Mouse (Mus musculus): ENCODE measurements around the gene Il1r2. TPM values are rescaled to one million over a fixed set of nuclear protein-coding genes. Genes with fewer than 3 reads are reported as not detected.
A peak's percentile ranks its signal among the peaks of the same experiment; 100 is the strongest.

The Il1r2 gene
- polyA plus RNA-seq, 1 experiment from 2014 or later = 0.52 TPM

DNA sequence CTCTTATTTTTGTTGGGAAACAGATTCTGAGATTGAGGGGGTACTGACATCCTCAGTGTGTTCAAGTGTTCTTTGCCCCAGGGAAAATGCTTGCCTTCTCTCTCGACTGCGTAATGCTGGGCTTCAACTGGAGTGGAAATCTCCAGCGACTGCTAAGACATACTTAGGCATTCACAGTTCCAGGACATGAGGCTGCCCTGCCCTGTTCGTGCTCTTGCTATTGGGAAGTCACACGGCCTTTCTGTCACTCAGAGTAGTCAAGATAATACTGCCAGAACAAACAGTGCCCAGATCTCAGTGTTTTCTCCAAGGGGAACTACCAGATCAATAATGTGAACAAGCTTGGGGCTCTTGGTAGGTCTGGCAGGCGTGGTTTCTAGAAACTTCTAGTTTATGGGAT lies 35.9 kb downstream of the Il1r2 start:
- H3K27ac ChIP-seq = no peak overlapping the region
- no peak for ATAC-seq (ENCODE audit: low FRiP score)
- H3K9me3 ChIP-seq (replicated peaks) = no peaks in the 10 kb centered on the region
- H3K4me3 ChIP-seq = no peak overlapping the region
- H3K4me2 ChIP-seq (replicated peaks) = no peak overlapping the region
- WGBS = 67% methylated on average over 6 of the region's 6 CpGs
- no peaks in the 10 kb centered on the region for H3K4me1 ChIP-seq
- no peaks in the 10 kb centered on the region for H3K27me3 ChIP-seq
- H3K9ac ChIP-seq = no peak overlapping the region
- H3K36me3 ChIP-seq = no peaks in the 10 kb centered on the region

DNA sequence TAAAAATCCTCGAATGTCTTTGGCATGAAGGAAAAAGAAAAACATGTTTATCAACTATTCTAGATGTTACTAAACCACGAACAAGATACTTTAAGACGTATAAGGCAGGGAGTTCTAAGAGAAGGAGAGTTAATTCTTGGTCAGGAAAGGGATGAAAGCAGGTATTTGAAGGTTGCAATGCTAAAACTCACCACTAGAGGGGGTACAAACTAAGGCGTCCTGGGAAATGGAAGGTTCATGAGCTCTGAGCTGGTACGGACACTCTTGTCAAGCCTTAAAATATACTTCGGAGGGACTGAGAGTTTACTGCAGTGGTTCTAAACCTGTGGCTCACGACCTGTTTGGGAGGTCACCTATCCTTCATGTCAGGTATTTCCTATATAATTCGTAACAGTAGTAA lies 41.4 kb downstream of the Il1r2 start:
- Histone ChIP-seq H3K9me3 (replicated peaks) (no peaks in the 10 kb centered on the region), H3K4me3 (no peak overlapping the region), H3K27ac (no peak overlapping the region), H3K9ac (no peak overlapping the region), H3K4me2 (replicated peaks) (no peak overlapping the region), H3K36me3 (no peaks in the 10 kb centered on the region), H3K4me1 (no peaks in the 10 kb centered on the region), H3K27me3 (no peaks in the 10 kb centered on the region)
- WGBS = 46% methylated on average over 8 of the region's 8 CpGs
- no peak for ATAC-seq (ENCODE audit: low FRiP score)

GRCm38 (mm10) chr1:40116422-40116821 lies 42.5 kb downstream of the Il1r2 start:
- Histone ChIP-seq H3K4me1 (no peaks in the 10 kb centered on the region), H3K4me3 (no peak overlapping the region), H3K27ac (no peak overlapping the region), H3K9me3 (replicated peaks) (no peaks in the 10 kb centered on the region), H3K9ac (no peak overlapping the region), H3K27me3 (no peaks in the 10 kb centered on the region), H3K36me3 (no peaks in the 10 kb centered on the region), H3K4me2 (replicated peaks) (no peak overlapping the region)
- 8% methylated on average over 7 of the region's 8 CpGs for WGBS
- peak; percentile 56 for ATAC-seq (ENCODE audit: low FRiP score)

DNA sequence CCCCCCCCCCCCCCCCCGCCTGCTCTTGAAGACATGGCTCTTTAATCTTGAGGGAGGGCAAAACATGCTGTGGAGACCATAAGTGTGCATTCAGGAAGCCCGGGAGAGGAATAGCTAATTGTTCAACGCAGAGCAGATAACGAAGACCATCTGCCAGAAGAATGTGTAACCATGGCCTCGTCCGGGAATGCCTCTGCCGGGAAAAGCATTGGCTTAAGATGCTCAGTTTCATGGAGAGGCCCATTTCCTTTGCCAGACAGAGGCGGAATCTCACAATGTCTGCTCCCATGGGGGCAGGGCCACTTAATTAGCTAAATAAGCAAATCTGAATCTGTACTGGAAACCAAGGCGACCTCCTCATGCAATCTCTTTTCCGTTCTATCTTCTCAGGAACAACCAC lies 43.7 kb downstream of the Il1r2 start:
- no peak overlapping the region for H3K9ac ChIP-seq
- ATAC-seq (ENCODE audit: low FRiP score) = 0 out of 2 replicates have a peak, but pooled peaks have one; percentile 56
- H3K4me1 ChIP-seq = no peaks in the 10 kb centered on the region
- no peaks in the 10 kb centered on the region for H3K27me3 ChIP-seq
- no peak overlapping the region for H3K4me2 ChIP-seq (replicated peaks)
- no peaks in the 10 kb centered on the region for H3K9me3 ChIP-seq (replicated peaks)
- 34% methylated on average over 9 of the region's 10 CpGs for WGBS
- H3K4me3 ChIP-seq = no peak overlapping the region
- H3K36me3 ChIP-seq = no peaks in the 10 kb centered on the region
- no peak overlapping the region for H3K27ac ChIP-seq

GRCm38 (mm10) chr1:40124237-40124636 lies 50.4 kb downstream of the Il1r2 start:
- no peaks in the 10 kb centered on the region for H3K27me3 ChIP-seq
- H3K9ac ChIP-seq = no peak overlapping the region
- no peak for ATAC-seq (ENCODE audit: low FRiP score)
- 89% methylated on average over 4 of the region's 4 CpGs for WGBS
- H3K4me1 ChIP-seq = no peaks in the 10 kb centered on the region
- H3K9me3 ChIP-seq (replicated peaks) = no peaks in the 10 kb centered on the region
- H3K27ac ChIP-seq = no peak overlapping the region
- no peak overlapping the region for H3K4me3 ChIP-seq
- H3K4me2 ChIP-seq (replicated peaks) = no peak overlapping the region
- H3K36me3 ChIP-seq = no peaks in the 10 kb centered on the region

DNA sequence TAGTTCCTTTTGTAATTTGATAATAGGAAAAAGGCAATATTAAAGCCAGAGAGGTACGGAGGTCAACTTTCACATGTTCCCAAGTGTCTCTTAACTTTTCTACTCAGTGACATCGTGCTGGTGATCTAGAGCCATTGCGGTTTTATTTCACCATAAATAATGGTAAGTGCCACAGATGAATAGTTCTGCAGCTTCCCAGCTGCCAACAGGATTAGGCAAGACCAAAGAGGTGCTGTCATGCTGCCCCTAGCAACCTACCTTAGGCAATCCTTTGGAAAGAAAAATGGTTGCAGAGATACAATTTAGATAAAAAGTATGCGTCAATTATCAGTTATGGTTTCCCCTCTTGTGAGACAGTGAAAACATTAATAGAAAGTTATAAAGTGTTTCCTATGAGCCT lies 54.6 kb downstream of the Il1r2 start:
- no peak overlapping the region for H3K4me2 ChIP-seq (replicated peaks)
- H3K9me3 ChIP-seq (replicated peaks) = no peaks in the 10 kb centered on the region
- 94% methylated on average over 4 of the region's 4 CpGs for WGBS
- no peak for ATAC-seq (ENCODE audit: low FRiP score)
- no peaks in the 10 kb centered on the region for H3K27me3 ChIP-seq
- H3K4me1 ChIP-seq = no peaks in the 10 kb centered on the region
- no peak overlapping the region for H3K4me3 ChIP-seq
- no peak overlapping the region for H3K9ac ChIP-seq
- no peaks in the 10 kb centered on the region for H3K36me3 ChIP-seq
- H3K27ac ChIP-seq = no peak overlapping the region

DNA sequence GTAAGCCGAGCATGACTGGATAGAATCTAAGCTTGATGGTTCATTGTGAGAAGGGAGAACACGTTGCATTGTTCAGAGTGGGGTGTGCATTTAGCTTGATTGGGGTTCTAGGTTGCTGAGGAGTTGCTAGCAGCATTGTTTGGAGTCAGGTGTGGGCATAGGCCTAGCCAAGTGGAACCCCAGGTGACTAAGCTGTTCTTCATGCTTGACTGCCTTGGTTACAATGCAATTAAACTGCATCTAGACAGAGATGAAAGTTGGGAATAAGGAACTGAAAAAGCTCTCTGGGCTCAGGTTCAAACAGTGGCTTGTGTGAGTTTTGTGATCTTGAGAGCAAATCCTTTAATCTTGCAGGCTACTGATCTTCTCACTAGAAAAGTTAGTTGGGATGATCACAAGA lies 55.4 kb downstream of the Il1r2 start:
- 62% methylated on average over 2 of the region's 2 CpGs for WGBS

DNA sequence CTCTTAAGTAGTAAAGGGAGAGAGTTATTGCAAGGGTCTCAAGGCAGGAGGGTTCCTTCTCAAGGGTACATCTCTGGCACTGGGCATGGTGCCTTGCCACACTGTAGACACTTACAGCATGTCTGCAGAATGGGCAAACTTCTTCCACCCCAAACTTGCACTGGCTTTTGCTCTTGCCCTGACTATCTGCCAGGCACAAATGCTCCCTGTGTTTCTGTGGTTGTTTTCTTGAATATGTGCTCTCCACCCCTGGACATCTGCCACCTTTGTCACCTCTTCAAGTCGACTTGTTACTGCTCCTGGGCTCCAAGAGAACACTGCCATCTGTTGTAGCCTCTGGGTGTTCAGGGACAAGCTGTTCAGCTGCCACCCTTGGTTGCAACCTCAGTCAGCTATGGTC lies 57.8 kb downstream of the Il1r2 start:
- no peak overlapping the region for H3K9ac ChIP-seq
- H3K9me3 ChIP-seq (replicated peaks) = no peaks in the 10 kb centered on the region
- H3K27ac ChIP-seq = no peak overlapping the region
- no peak overlapping the region for H3K4me3 ChIP-seq
- H3K36me3 ChIP-seq = no peaks in the 10 kb centered on the region
- H3K4me1 ChIP-seq = no peaks in the 10 kb centered on the region
- H3K4me2 ChIP-seq (replicated peaks) = no peak overlapping the region
- 48% methylated on average over 1 of the region's 1 CpGs for WGBS
- H3K27me3 ChIP-seq = no peaks in the 10 kb centered on the region
- ATAC-seq (ENCODE audit: low FRiP score) = no peak

More for the DNA sequence above, 55.4 kb downstream of the Il1r2 start:
- no peaks in the 10 kb centered on the region for H3K27me3 ChIP-seq
- no peak overlapping the region for H3K4me3 ChIP-seq
- no peaks in the 10 kb centered on the region for H3K4me1 ChIP-seq
- H3K4me2 ChIP-seq (replicated peaks) = no peak overlapping the region
- H3K27ac ChIP-seq = no peak overlapping the region
- H3K36me3 ChIP-seq = no peaks in the 10 kb centered on the region
- no peak for ATAC-seq (ENCODE audit: low FRiP score)
- no peak overlapping the region for H3K9ac ChIP-seq
- H3K9me3 ChIP-seq (replicated peaks) = no peaks in the 10 kb centered on the region

DNA sequence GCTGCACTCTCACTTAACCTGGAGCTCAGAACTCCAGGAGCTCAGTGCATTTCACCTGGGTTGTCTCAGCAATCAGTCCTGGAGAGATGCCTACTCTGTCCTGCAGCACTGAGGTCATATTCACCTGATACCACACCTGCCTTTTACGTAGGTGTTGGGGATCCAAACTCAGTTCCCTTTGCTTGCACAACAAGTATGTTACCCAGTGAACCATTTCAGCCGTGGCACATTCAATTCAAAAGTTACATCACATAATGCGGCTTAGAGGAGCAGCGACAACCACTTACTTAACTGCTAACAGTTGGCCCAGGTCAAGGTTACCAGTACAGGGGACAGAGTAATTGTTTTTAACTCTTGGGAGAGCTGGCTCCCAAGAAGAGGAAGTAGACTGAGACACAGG lies 58.8 kb downstream of the Il1r2 start:
- no peak overlapping the region for H3K9ac ChIP-seq
- 91% methylated on average over 4 of the region's 4 CpGs for WGBS

DNA sequence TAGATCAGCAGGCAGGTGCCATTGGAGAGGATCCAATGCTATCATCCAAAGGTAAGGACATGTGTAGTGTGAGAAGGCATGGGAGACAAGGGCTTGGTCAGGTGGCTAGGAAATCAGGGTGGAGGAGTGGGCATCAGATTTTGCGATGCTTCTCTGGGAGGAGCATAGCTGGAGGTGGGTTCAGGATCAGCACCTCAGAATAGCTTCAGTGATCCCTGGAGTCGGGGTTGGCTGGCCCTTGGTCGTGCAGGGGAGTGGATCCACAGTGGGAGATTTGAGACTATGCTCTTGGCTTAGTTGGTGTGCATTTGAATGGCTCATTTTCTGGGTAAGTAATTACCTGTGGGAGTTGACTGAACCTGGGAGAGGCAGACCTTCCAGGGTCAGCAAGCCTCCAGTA lies 59.7 kb downstream of the Il1r2 start:
- Histone ChIP-seq H3K36me3 (no peaks in the 10 kb centered on the region), H3K27me3 (no peaks in the 10 kb centered on the region), H3K4me1 (no peaks in the 10 kb centered on the region), H3K4me3 (no peak overlapping the region), H3K27ac (no peak overlapping the region), H3K9me3 (replicated peaks) (no peaks in the 10 kb centered on the region), H3K4me2 (replicated peaks) (no peak overlapping the region), H3K9ac (no peak overlapping the region)
- 77% methylated on average over 3 of the region's 3 CpGs for WGBS
- no peak for ATAC-seq (ENCODE audit: low FRiP score)

More for the DNA sequence above, 58.8 kb downstream of the Il1r2 start:
- no peak overlapping the region for H3K27ac ChIP-seq
- H3K27me3 ChIP-seq = no peaks in the 10 kb centered on the region
- H3K4me2 ChIP-seq (replicated peaks) = no peak overlapping the region
- ATAC-seq (ENCODE audit: low FRiP score) = no peak
- no peaks in the 10 kb centered on the region for H3K9me3 ChIP-seq (replicated peaks)
- H3K4me1 ChIP-seq = no peaks in the 10 kb centered on the region
- H3K4me3 ChIP-seq = no peak overlapping the region
- no peaks in the 10 kb centered on the region for H3K36me3 ChIP-seq

DNA sequence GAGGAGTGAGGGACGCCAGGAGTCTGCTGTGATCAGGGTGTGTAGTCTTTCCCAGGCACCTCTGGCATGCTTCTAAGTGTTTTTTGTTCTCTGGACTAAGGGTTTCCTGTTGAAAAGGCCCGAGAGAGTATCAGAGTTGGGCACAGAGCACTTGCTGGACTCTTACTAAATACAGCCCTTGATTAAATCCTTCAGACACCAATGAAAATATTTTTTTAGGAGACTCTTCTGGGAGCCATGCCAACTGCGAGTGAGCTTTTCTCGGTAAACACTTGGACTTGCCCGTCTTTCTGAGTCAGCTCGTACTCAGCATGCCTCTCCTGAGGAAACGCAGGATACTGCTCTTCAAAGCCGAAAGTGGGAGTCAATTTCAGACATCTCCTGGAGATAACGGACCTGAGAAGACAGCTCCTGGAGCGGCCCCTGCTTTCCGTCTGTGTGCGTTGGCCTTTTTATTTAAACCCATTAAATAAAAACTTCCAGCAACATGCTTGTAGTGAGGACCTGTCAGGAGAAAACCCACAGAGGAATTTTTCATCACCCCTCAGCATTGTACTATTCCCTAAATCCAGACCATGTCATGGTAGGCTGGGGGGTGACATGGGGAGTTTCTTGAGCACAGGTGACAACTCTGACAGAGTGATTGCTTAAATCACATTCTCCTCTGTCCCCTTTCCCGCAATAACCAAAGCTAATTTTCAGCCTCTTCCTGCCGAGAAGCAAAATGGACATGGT lies 66.1 kb downstream of the Il1r2 start:
- H3K27ac ChIP-seq = no peak overlapping the region
- no peaks in the 10 kb centered on the region for H3K4me1 ChIP-seq
- no peak overlapping the region for H3K4me2 ChIP-seq (replicated peaks)
- no peaks in the 10 kb centered on the region for H3K9me3 ChIP-seq (replicated peaks)
- no peak for ATAC-seq (ENCODE audit: low FRiP score)
- no peaks in the 10 kb centered on the region for H3K36me3 ChIP-seq
- no peaks in the 10 kb centered on the region for H3K27me3 ChIP-seq
- H3K9ac ChIP-seq = no peak overlapping the region
- no peak overlapping the region for H3K4me3 ChIP-seq
- WGBS = 72% methylated on average over 14 of the region's 14 CpGs

DNA sequence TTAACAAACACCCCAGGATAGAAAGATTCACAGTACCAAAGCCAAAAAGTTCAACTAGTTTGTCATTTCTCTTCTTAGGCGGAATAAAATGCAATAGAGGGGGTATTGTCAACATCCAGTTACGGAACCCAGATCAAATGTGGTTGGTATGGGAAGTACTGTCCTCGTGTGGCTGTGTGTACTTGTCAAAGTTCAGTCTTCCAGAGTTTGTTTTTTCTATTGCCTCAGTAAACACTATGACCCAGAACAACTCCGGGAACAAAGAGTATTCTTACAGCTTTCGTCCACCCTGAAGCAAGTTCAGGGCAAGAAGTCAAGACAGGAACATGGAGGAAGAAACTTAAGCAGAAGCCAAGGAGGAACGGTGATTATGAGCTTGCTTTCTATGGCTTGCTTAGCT lies 82.2 kb downstream of the Il1r2 start:
- WGBS = 85% methylated on average over 6 of the region's 6 CpGs
- Histone ChIP-seq H3K4me1 (no peaks in the 10 kb centered on the region), H3K36me3 (no peaks in the 10 kb centered on the region), H3K4me2 (replicated peaks) (no peak overlapping the region), H3K9ac (no peak overlapping the region), H3K27ac (no peak overlapping the region), H3K4me3 (no peak overlapping the region), H3K27me3 (no peaks in the 10 kb centered on the region), H3K9me3 (replicated peaks) (no peaks in the 10 kb centered on the region)
- no peak for ATAC-seq (ENCODE audit: low FRiP score)

GRCm38 (mm10) chr1:40163329-40163917 lies 89.5 kb downstream of the Il1r2 start:
- no peaks in the 10 kb centered on the region for H3K4me1 ChIP-seq
- no peak overlapping the region for H3K4me2 ChIP-seq (replicated peaks)
- no peak overlapping the region for H3K4me3 ChIP-seq
- no peaks in the 10 kb centered on the region for H3K36me3 ChIP-seq
- no peak overlapping the region for H3K9ac ChIP-seq
- no peaks in the 10 kb centered on the region for H3K27me3 ChIP-seq
- ATAC-seq (ENCODE audit: low FRiP score) = no peak
- no peak overlapping the region for H3K27ac ChIP-seq
- WGBS = 89% methylated on average over 4 of the region's 4 CpGs
- peaks cover 3% of the 10 kb centered on the region; the same call in 1 of the 2 replicates for H3K9me3 ChIP-seq (replicated peaks)
